Mouse (Mus musculus): ENCODE data around the gene Ehf.

DNA sequence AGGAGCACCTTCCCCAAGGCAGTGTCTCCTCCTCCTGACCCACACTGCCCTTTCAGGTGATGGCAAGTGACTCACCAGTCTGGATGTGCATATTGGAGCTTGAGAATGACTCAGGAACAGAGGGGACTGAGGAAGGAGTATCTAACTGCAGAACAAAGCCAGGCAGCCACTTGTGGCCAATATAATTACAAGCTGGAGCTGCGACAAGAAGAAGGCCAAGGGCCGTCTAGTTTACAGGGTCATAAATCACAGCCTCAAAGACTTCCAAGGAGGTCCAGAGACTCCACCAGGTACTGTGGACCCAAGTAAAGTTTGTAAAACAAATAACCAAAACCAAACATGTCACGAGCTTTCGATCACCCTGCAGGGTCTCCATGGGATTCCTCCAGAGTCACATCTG is 10.9 kb upstream of the Ehf start:
- no peak for TF ChIP-seq CTCF (IDR thresholded peaks at IDR 0.05; ENCODE audit: low read depth)
- TF ChIP-seq EP300 (optimal IDR thresholded peaks at IDR 0.05): no peak

All from stomach, postnatal 0 days (tissue).